Mouse (Mus musculus): ENCODE measurements around the gene Ppef1.

DNA sequence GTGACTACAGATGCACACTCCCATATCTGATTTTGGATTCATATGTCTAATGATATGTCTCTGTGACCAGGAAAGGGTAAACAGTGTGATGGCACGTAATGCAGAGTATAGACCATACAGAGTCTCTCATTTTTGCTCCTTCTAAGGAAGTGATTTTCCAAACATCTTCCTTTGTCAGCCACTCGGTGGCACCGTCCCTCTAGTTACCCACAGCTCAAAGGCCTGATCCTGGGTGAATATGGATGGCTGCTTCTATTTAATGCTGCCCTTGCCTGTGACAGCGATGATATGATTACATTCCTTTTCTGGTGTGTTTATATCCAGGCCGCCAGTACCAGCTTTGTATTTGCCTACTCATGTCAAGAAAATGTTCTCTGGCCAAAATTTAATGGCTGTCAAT is 152.0 kb downstream of the Ppef1 start:
- TF ChIP-seq CTCF (IDR thresholded peaks at IDR 0.05; ENCODE audit: low read depth, low read length) (no peak), TAL1 (conservative IDR thresholded peaks at IDR 0.05; ENCODE audit: low read depth, low read length) (no peak), POLR2AphosphoS5 (IDR thresholded peaks at IDR 0.05; ENCODE audit: insufficient replicate concordance, low read depth, low read length) (no peak), GATA2 (IDR thresholded peaks at IDR 0.05; ENCODE audit: borderline replicate concordance, low read depth, low read length) (no peak)
